Mouse (Mus musculus): ENCODE results near the gene Cdc37l1. TPM values are rescaled to one million over a fixed set of nuclear protein-coding genes. Genes with fewer than 3 reads are reported as not detected.
A peak's percentile ranks its signal among the peaks of the same experiment; 100 is the strongest.

Cdc37l1 gene
- polyA plus RNA-seq, 1 experiment from 2014 or later = 19.5 TPM

DNA sequence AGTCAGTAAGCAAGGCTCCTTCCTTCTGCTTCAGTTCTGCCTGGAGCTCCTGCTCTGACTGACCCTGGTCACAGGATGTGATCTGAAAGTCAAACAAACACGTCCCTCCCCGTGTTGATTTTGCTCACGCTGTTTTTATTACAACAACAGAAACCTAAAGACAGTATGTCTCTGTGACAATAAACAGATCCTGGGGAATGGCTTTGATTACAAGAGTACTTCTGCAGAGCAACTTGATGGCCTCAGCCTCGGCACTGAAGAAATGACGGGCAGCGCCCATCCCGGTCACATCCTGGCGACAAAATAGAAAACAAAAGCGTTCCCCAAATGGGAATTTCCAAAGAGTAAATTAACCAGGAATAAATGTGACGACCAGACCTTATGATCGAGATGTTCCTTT is 19.9 kb upstream of the Cdc37l1 start:
- ATAC-seq (ENCODE audit: low FRiP score, low TSS enrichment) (no peak), DNase-seq (ENCODE audit: low spot score) (no peak)
- no peaks in the 10 kb centered on the region for H3K4me1 ChIP-seq (replicated peaks; ENCODE audit: control insufficient read depth, insufficient read depth)
- H3K4me3 ChIP-seq (ENCODE audit: low read depth, low read length) = no peak overlapping the region
- H3K4me2 ChIP-seq (replicated peaks; ENCODE audit: low read depth) = no peak overlapping the region
- H3K27me3 ChIP-seq (ENCODE audit: control insufficient read depth, insufficient read depth, low read length) = no peaks in the 10 kb centered on the region
- no peak for TF ChIP-seq CTCF (IDR thresholded peaks at IDR 0.05; ENCODE audit: low read depth)
- TF ChIP-seq EP300 (optimal IDR thresholded peaks at IDR 0.05) = no peak
- H3K9me3 ChIP-seq (ENCODE audit: control insufficient read depth, low read length) = no peaks in the 10 kb centered on the region
- no peak overlapping the region for H3K27ac ChIP-seq (replicated peaks)
- WGBS = 53% methylated on average over 11 of the region's 11 CpGs
- H3K9ac ChIP-seq (ENCODE audit: low read length) = no peak overlapping the region
- H3K36me3 ChIP-seq (ENCODE audit: control insufficient read depth, insufficient read depth, low read length) = no peaks in the 10 kb centered on the region

DNA sequence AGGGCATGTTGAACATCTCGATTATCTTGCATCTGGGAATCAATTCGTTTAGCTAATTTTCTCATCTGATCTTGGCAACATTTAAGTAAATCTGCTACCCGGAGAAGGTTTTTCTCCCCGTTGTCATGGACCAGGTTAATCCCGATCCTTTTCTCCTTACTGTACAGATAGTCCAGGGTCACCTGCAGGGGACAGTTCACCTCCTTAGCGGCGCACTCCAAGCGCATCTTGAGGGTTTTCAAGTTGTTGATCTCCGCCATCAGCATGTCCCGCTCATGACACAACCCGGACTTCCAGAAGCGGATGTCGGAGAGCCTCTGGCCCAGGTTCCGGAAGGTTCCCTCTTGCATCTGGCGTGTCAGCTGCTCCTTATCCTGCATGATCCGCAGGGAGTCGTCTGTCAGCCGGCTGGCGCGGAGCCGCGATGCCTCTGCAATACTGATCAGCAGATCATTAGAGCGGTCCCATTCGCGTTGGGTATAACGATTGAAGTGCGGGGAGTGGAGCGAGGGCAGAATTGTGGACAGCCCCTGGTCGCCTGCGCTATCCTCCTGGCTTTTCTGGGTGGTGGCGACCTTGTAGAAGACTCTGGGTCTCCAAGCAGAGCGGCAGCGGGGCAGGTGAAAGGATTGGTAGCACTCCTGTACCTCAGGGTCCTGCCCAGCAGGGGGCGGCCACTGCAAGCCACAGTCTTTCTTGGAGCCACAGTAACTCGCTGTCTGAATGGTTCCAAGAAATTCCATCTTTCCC is 15.1 kb upstream of the Cdc37l1 start:
- no peak overlapping the region for H3K27ac ChIP-seq (replicated peaks)
- DNase-seq (ENCODE audit: low spot score) (peak; percentile 86), ATAC-seq (ENCODE audit: low FRiP score, low TSS enrichment) (peak; percentile 81)
- H3K4me3 ChIP-seq (ENCODE audit: low read depth, low read length) = peak overlapping the region; percentile 29
- H3K4me1 ChIP-seq (replicated peaks; ENCODE audit: control insufficient read depth, insufficient read depth) = no peaks in the 10 kb centered on the region
- no peaks in the 10 kb centered on the region for H3K9me3 ChIP-seq (ENCODE audit: control insufficient read depth, low read length)
- WGBS = 17% methylated on average over 35 of the region's 35 CpGs
- no peaks in the 10 kb centered on the region for H3K36me3 ChIP-seq (ENCODE audit: control insufficient read depth, insufficient read depth, low read length)
- TF ChIP-seq CTCF (IDR thresholded peaks at IDR 0.05; ENCODE audit: low read depth) (peak; percentile 87), EP300 (optimal IDR thresholded peaks at IDR 0.05) (no peak)
- H3K27me3 ChIP-seq (ENCODE audit: control insufficient read depth, insufficient read depth, low read length) = no peaks in the 10 kb centered on the region
- H3K4me2 ChIP-seq (replicated peaks; ENCODE audit: low read depth) = peak overlapping the region; percentile 62
- peak overlapping the region; percentile 43 for H3K9ac ChIP-seq (ENCODE audit: low read length)

DNA sequence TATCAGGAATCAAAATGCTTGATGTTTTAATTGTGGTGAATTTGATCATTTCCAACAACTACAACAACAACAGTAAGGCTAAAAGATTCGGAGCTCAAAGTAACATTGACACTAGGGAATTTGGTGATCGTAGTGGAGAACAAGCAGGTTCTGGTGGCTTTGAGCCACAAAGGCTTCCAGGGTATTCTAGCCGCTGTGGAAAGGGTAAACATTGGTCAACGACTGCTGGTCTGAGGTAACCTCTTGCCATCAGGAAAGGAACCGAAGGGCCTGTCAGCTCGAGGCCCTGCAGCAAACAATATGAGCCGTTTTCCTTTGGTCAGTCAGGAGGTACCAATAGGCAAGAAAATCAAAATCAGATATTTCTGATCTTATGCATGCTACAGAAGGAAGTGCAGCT is 7.5 kb upstream of the Cdc37l1 start:
- no peaks in the 10 kb centered on the region for H3K36me3 ChIP-seq (ENCODE audit: control insufficient read depth, insufficient read depth, low read length)
- TF ChIP-seq EP300 (optimal IDR thresholded peaks at IDR 0.05) (no peak), CTCF (IDR thresholded peaks at IDR 0.05; ENCODE audit: low read depth) (no peak)
- H3K9me3 ChIP-seq (ENCODE audit: control insufficient read depth, low read length) = no peaks in the 10 kb centered on the region
- WGBS = 47% methylated on average over 7 of the region's 7 CpGs
- no peak overlapping the region for H3K27ac ChIP-seq (replicated peaks)
- H3K4me1 ChIP-seq (replicated peaks; ENCODE audit: control insufficient read depth, insufficient read depth) = no peaks in the 10 kb centered on the region
- H3K4me3 ChIP-seq (ENCODE audit: low read depth, low read length) = no peak overlapping the region
- no peak overlapping the region for H3K9ac ChIP-seq (ENCODE audit: low read length)
- ATAC-seq (ENCODE audit: low FRiP score, low TSS enrichment) (no peak), DNase-seq (ENCODE audit: low spot score) (no peak)
- H3K27me3 ChIP-seq (ENCODE audit: control insufficient read depth, insufficient read depth, low read length) = no peaks in the 10 kb centered on the region
- H3K4me2 ChIP-seq (replicated peaks; ENCODE audit: low read depth) = no peak overlapping the region

DNA sequence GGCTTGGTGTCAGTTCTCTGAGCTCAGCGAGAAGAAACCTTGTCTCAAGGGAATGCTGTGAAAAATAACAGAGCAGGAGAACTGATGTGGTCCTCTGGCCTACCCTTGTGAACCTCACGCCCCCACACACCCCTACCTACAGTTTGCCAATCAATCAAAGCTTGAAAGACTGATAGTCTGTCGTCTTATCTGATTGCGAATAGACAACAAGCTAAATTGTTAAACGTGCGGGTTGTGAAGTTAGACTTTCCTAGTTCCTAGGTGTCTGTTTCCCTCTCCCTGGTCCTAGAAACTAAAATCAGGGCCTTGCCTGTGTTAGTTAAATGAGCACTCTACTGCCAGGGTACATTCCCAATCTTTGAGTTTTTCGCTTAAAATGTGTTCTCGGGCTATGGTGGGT is 637 bp upstream of the Cdc37l1 start:
- Histone ChIP-seq H3K4me1 (replicated peaks; ENCODE audit: control insufficient read depth, insufficient read depth) (no peaks in the 10 kb centered on the region), H3K4me3 (ENCODE audit: low read depth, low read length) (peak overlapping the region; percentile 88), H3K9me3 (ENCODE audit: control insufficient read depth, low read length) (no peaks in the 10 kb centered on the region), H3K27ac (replicated peaks) (peak overlapping the region; percentile 95; the same call in 1 of the 2 replicates), H3K4me2 (replicated peaks; ENCODE audit: low read depth) (peak overlapping the region; percentile 82), H3K9ac (ENCODE audit: low read length) (peak overlapping the region; percentile 92; the same call in 1 of the 2 replicates), H3K27me3 (ENCODE audit: control insufficient read depth, insufficient read depth, low read length) (no peaks in the 10 kb centered on the region), H3K36me3 (ENCODE audit: control insufficient read depth, insufficient read depth, low read length) (no peaks in the 10 kb centered on the region)
- WGBS = 38% methylated on average over 8 of the region's 8 CpGs
- TF ChIP-seq CTCF (IDR thresholded peaks at IDR 0.05; ENCODE audit: low read depth) (no peak), EP300 (optimal IDR thresholded peaks at IDR 0.05) (no peak)
- DNase-seq (ENCODE audit: low spot score) (no peak), ATAC-seq (ENCODE audit: low FRiP score, low TSS enrichment) (no peak)

DNA sequence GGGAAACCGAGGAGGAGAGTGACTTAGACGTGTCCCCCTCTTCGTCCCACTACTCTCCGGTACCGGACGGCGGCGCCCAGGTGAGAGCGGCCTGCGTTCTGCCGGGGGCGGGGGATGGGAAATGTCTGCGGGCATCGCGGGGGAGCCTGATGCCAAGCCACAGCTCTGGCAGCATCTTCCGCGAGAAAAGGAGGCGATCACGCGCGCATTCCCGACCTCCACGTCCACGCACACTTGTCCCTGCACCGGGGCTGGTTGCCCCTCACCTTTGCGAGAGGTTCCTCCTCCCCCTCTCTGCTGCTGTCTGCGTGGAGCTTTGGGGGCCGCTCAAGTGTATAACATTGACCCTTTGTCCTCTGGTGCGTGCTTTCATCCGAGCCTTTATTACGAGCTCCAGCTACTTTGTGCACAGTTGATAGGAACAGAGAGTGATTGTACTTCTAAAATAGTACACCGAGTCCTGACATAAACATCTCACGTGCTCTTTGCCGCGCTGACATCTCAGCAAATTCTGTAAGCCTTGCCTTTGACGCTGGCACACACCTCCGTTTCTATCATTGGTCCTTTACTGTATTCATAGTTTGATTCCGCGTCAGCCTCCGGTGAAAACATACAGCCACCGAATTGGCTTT is 554 bp downstream of the Cdc37l1 start:
- peak; percentile 59 for ATAC-seq (ENCODE audit: low FRiP score, low TSS enrichment)
- under 1% methylated on average over 38 of the region's 41 CpGs for WGBS

DNA sequence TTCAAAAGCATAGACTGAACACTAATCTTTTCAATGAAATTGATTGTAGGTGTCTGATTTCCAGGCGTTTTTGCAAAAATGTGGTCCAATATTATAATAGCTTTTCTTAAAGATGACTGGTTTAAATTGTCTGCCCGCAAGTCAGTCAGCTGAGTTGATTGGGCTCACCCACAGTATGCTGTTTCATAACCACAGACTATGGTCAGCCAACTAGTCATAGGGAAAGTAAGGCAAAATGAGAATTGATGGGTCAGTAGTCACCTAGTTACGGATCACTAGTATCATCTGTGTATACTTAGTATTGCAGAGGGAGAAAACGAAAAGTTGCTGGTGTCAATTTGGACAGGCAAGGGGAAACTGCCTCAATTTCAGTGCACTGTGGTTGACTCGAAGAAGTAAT is 1.2 kb downstream of the Cdc37l1 start:
- Histone ChIP-seq H3K4me1 (replicated peaks; ENCODE audit: control insufficient read depth, insufficient read depth) (no peaks in the 10 kb centered on the region), H3K27ac (replicated peaks) (0 out of 2 replicates have a peak overlapping the region, but pooled peaks have one; percentile 18), H3K9ac (ENCODE audit: low read length) (peak overlapping the region; percentile 92), H3K9me3 (ENCODE audit: control insufficient read depth, low read length) (no peaks in the 10 kb centered on the region), H3K27me3 (ENCODE audit: control insufficient read depth, insufficient read depth, low read length) (no peaks in the 10 kb centered on the region), H3K4me2 (replicated peaks; ENCODE audit: low read depth) (peak overlapping the region; percentile 82), H3K36me3 (ENCODE audit: control insufficient read depth, insufficient read depth, low read length) (peaks cover 4% of the 10 kb centered on the region; the same call in 1 of the 2 replicates), H3K4me3 (ENCODE audit: low read depth, low read length) (peak overlapping the region; percentile 88; the same call in 1 of the 2 replicates)
- TF ChIP-seq CTCF (IDR thresholded peaks at IDR 0.05; ENCODE audit: low read depth) (no peak), EP300 (optimal IDR thresholded peaks at IDR 0.05) (no peak)
- DNase-seq (ENCODE audit: low spot score) = no peak
- no peak for ATAC-seq (ENCODE audit: low FRiP score, low TSS enrichment)
- 66% methylated on average over 5 of the region's 5 CpGs for WGBS

More for the DNA sequence above, 554 bp downstream of the Cdc37l1 start:
- H3K27ac ChIP-seq (replicated peaks) = peak overlapping the region; percentile 95
- no peaks in the 10 kb centered on the region for H3K9me3 ChIP-seq (ENCODE audit: control insufficient read depth, low read length)
- H3K36me3 ChIP-seq (ENCODE audit: control insufficient read depth, insufficient read depth, low read length) = no peaks in the 10 kb centered on the region
- H3K4me1 ChIP-seq (replicated peaks; ENCODE audit: control insufficient read depth, insufficient read depth) = no peaks in the 10 kb centered on the region
- H3K4me2 ChIP-seq (replicated peaks; ENCODE audit: low read depth) = peak overlapping the region; percentile 82
- H3K4me3 ChIP-seq (ENCODE audit: low read depth, low read length) = peak overlapping the region; percentile 88
- H3K27me3 ChIP-seq (ENCODE audit: control insufficient read depth, insufficient read depth, low read length) = no peaks in the 10 kb centered on the region
- H3K9ac ChIP-seq (ENCODE audit: low read length) = peak overlapping the region; percentile 92
- peak; percentile 12 for TF ChIP-seq EP300 (optimal IDR thresholded peaks at IDR 0.05)
- TF ChIP-seq CTCF (IDR thresholded peaks at IDR 0.05; ENCODE audit: low read depth) = no peak
- peak; percentile 35 for DNase-seq (ENCODE audit: low spot score)

Data from stomach, postnatal 0 days (tissue).